Mouse (Mus musculus): ENCODE results near the gene Chd2.

Chd2 gene

DNA sequence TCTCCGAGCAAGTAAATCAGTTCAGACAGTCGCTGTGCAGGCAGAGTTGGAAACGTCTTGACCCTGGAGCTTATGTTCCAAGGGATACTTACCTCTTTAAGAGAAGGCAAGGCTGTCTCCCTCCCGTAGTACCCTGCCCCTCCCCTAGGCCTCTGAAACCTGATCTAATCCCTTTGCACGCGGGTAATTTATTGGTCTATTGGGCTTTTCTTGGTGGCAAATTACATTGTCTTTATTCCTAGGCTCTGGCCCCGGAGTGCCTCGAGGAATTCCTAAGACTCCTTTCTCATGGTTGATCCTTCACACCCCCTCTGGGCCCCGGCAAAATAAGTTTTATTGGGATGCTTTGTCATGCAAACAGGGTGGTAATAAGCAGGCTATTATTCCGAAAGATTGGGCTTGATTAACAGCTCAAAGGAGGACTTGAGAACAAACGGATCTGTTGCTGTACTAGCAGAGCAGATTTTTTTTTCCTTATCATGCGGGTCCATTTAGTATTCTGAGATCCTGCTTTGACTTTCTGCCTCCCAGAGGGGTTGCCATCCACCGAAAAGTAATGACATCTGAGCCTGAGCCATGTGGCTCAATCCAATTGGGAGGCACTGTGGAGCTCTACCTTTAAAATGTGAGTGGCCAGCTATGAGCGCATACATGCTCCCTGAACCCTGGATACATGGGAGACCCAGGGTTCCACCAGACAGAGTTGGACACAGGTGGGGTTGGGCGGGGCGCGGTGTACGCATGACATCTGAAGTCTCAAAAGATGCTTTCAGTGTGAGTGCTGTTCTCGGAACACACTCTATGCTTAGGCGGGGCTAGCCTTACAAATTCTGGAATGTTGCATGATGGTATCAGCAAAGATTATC lies 141.3 kb downstream of the Chd2 start:
- no peak for DNase-seq

- peak; percentile 76 for DNase-seq
Measured at GRCm38 (mm10) chr7:73399501-73400044, 142.1 kb downstream of the Chd2 start.

- DNase-seq = no peak
Measured at GRCm38 (mm10) chr7:73398806-73399442, 142.7 kb downstream of the Chd2 start.

- DNase-seq = peak; percentile 67
Measured at GRCm38 (mm10) chr7:73398319-73398718, 143.3 kb downstream of the Chd2 start.

DNA sequence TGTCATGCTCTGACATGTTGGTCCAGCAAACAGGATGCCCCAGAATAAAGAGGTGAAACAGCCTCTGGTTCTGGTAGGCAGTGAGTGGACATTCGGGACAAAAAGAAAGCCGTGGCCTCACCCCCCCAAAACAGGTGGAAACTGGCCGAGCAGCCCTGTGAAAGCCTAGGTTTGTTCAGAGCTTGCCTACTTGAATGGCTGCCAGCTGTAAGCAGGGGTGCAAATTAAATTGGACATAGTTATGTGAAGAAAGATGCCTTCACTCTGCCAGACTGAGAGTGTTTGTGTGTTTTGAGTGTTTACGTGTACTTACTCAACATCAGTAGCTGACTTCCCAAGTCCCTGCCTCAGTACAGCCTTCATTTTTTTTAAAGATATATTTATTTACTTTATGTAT lies 147.6 kb downstream of the Chd2 start:
- no peak for DNase-seq

GRCm38 (mm10) chr7:73393307-73394012 lies 148.2 kb downstream of the Chd2 start:
- no peak for DNase-seq

DNA sequence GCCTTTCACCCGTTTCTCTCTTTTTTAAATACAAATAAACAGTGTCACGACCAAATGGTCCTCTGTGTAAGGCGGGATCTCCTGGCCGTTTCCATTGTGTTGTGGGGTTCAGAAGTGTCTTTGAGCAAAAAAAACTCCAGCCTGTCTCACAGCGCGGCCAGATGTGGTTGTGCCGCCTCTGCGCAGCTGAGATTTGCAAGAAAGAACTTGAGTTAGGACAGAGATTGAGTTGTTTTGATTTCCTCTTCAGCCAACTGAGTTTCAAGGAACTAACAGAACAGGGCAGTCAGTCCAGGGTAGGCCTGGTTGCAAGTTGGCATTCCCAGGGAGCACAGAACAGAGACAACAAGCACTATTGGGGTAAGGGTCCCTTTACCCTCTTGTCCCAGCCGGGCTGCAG lies 149.3 kb downstream of the Chd2 start:
- no peak for DNase-seq

GRCm38 (mm10) chr7:73391518-73392321 lies 149.9 kb downstream of the Chd2 start:
- DNase-seq = no peak

DNA sequence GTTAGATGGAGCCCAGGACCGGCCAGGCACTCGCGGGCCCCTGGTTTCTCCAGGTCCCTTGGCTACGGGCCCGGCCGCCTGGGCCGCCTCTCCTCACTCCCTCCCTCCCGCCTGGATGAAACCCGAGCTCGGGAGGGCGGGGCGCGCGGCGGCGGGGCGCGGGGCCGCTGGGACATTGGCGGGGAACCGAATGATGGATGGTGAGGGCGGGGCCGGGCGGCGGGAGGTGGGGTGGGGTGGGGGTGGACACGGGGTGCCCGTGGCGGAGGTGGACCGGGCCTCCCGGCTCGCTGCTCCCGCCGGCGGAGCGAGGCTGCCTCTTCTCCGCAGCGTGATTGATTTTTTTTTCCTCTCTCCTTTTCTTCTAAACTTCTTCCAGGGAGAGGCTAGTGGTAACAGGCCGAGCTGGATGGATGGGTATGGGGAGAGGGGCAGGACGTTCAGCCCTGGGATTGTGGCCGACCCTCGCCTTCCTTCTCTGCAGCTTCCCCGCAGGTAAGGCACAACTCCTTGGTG lies 150.6 kb downstream of the Chd2 start:
- peak; percentile 90 for DNase-seq

GRCm38 (mm10) chr7:73390426-73391001 lies 151.1 kb downstream of the Chd2 start:
- DNase-seq = no peak

GRCm38 (mm10) chr7:73389871-73390294 lies 151.7 kb downstream of the Chd2 start:
- peak; percentile 29 for DNase-seq

GRCm38 (mm10) chr7:73389419-73389818 lies 152.2 kb downstream of the Chd2 start:
- peak; percentile 16 for DNase-seq

- DNase-seq = no peak
Measured at GRCm38 (mm10) chr7:73388866-73389265, 152.8 kb downstream of the Chd2 start.

DNA sequence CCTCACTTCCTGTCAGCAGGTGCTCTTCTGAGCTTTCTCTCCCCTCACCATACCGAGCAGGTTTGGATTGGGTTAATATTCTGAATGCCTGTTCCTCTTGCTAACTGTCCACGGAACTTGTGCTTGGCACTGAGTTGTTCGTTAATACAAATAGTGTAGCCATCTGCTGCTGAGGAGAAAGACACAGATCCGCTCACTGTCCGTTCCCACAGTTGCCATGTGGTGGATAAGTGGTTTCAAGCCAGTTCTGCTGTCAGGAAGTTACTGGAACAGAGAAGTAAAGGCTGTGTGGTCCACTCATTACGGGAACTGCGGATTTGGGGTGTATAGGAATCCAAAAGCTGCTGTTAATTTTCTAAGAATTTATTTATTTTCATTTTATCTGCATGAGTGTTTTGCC lies 158.8 kb downstream of the Chd2 start:
- no peak for DNase-seq

- DNase-seq = no peak
Measured at GRCm38 (mm10) chr7:73378034-73378433, 163.6 kb downstream of the Chd2 start.

DNA sequence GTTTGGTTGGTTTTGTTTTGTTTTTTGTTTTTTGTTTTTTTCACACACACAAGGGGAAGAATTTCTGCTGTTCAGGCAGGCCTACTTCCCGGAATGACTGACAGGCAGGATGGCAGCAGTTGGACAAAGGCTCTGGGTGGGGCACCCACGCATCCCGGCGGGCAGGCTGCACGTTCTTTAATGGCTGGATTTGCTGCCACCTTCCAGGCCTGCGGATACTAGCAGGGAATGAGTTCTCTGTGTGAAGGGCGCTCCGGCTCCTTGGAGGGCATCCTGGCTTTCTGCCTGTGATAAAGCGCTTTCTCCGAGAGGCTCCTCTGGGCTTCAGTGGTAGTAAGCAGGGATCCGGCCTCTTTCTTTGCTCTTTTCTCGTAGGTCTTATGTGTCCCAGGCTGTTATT lies 164.3 kb downstream of the Chd2 start:
- no peak for DNase-seq
